Mouse (Mus musculus): ENCODE measurements around the gene Slc25a22.

DNA sequence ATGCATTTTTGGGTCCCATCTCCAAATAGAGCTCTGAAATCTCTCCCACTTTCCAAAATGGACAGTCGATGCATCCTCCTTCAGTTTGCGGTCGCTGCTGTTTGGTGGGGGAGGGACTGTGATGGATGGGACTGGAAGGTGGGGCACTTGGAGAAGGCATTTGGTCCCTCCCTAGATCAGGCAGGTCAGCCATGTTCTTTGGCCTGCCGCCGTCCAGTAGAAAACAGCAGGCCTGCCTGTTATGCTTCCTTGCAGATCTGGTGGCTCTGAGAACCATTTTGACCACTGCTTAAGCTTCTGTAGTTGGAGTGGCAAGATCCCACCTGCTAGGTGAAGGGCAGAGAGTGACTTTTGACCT lies 30.5 kb upstream of the Slc25a22 start:
- TF ChIP-seq CTCF (IDR thresholded peaks at IDR 0.05; ENCODE audit: low read depth) = no peak
- TF ChIP-seq EP300 (optimal IDR thresholded peaks at IDR 0.05) = no peak

Data from stomach, postnatal 0 days (tissue).